ENCODE assay signal across 20 mouse cellular contexts in the genomic region with DNA sequence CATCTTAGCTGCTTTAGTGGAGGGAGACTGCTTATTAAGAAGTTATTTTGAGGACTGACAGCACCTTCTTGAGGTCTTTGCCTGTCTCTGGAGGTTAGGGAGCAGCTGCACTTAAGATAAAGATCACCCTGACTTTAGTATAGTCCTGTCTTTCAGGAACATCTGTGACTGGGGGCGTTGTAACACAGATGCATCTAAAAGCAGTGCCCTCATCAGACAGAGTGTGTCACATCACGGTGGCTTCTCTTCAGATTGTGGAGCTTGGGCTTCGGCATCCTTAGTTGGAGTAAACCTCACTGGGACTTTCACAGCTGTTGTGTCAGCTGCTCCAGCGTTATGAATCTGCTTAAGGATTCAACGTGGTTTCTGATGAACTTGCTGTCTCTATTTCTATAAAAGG. TPM values are rescaled to one million over a fixed set of nuclear protein-coding genes. Genes with fewer than 3 reads are reported as not detected.
A peak's percentile ranks its signal among the peaks of the same experiment; 100 is the strongest.
DNase-seq lines count a peak whose midpoint lies in the region; ATAC-seq and TF ChIP-seq lines count a peak whose summit lies in the region.
"Had no signal": no experiment of that assay in that cellular context is flagged by ENCODE, and none has a peak within 500 bp of the region (broad histone marks: within the 10 kb centered on the region; RNA-seq: fewer than 3 reads in every experiment).

No protein-coding gene starts in this region.

- intact Hi-C loops in gastrocnemius, adult 2 months (cut with DNase I), result loop anchor here (10.0 kb wide), 1 partner anchor 227 kb away; no protein-coding TSS in a partner anchor

- peak; percentile 60 for DNase-seq in heart, adult 11 months
- no peak for DNase-seq in heart, adult 18-20 months
- DNase-seq in telencephalon, adult 2 months (ENCODE audit: low read depth, low spot score), result peak; percentile 21
- DNase-seq in stomach, postnatal 0 days (ENCODE audit: low spot score), result no peak
- no peak for DNase-seq in gastrocnemius, adult 2 months
- DNase-seq in cerebellum, adult 9-11 months, result no peak
- DNase-seq: adrenal gland, adult 2 months; cerebellum, adult 8-10 months; embryo, embryonic 11 days; gastrocnemius, postnatal 10 days; heart, postnatal 4 days; liver, postnatal 0 days had no signal

- H3K4me3 ChIP-seq in C2C12 (ENCODE audit: insufficient read depth, poor library complexity, severe bottlenecking), result no peak overlapping the region
- H3K4me3 ChIP-seq in stomach, postnatal 0 days (ENCODE audit: low read depth, low read length), result no peak overlapping the region
- H3K4me3 ChIP-seq in gastrocnemius, adult 2 months, result no peak overlapping the region
- H3K4me3 ChIP-seq: kidney, embryonic 15.5 days; limb, embryonic 12.5 days had no signal

- H3K4me1 ChIP-seq in stomach, postnatal 0 days (replicated peaks; ENCODE audit: control insufficient read depth, insufficient read depth), result no peaks in the 10 kb centered on the region
- H3K4me1 ChIP-seq: kidney, embryonic 15.5 days; limb, embryonic 12.5 days had no signal

- H3K79me2 ChIP-seq in C2C12 (ENCODE audit: control insufficient read depth, insufficient read depth), result no peaks in the 10 kb centered on the region

- H3K36me3 ChIP-seq in C2C12 (ENCODE audit: control insufficient read depth, insufficient read depth), result no peaks in the 10 kb centered on the region
- H3K36me3 ChIP-seq in stomach, postnatal 0 days (ENCODE audit: control insufficient read depth, insufficient read depth, low read length), result no peaks in the 10 kb centered on the region
- H3K36me3 ChIP-seq: kidney, embryonic 15.5 days; limb, embryonic 12.5 days had no signal

- no peak overlapping the region for H3ac ChIP-seq in C2C12 (ENCODE audit: control insufficient read depth, insufficient read length, low read depth)

- TF ChIP-seq CTCF in C2C12 (IDR thresholded peaks at IDR 0.05; ENCODE audit: control insufficient read depth, insufficient read depth, insufficient read length), result no peak
- no peak for TF ChIP-seq CTCF in stomach, postnatal 0 days (IDR thresholded peaks at IDR 0.05; ENCODE audit: low read depth)
- no peak for TF ChIP-seq CTCF in gastrocnemius, adult 2 months (IDR thresholded peaks at IDR 0.05)

- H3K79me3 ChIP-seq in C2C12 (ENCODE audit: low read depth), result no peaks in the 10 kb centered on the region

- H3K9me3 ChIP-seq in stomach, postnatal 0 days (ENCODE audit: control insufficient read depth, low read length), result no peaks in the 10 kb centered on the region
- H3K9me3 ChIP-seq: kidney, embryonic 15.5 days; limb, embryonic 12.5 days had no signal

- no peaks in the 10 kb centered on the region for H3K27me3 ChIP-seq in C2C12 (ENCODE audit: control insufficient read depth, insufficient read depth, insufficient read length)
- no peaks in the 10 kb centered on the region for H3K27me3 ChIP-seq in stomach, postnatal 0 days (ENCODE audit: control insufficient read depth, insufficient read depth, low read length)
- H3K27me3 ChIP-seq: kidney, embryonic 15.5 days; limb, embryonic 12.5 days had no signal

- no peak for TF ChIP-seq EP300 in stomach, postnatal 0 days (optimal IDR thresholded peaks at IDR 0.05)

- H3K27ac ChIP-seq in stomach, postnatal 0 days (replicated peaks), result no peak overlapping the region
- H3K27ac ChIP-seq in gastrocnemius, adult 2 months, result no peak overlapping the region
- H3K27ac ChIP-seq: kidney, embryonic 15.5 days; limb, embryonic 12.5 days; macrophage had no signal

- no peak overlapping the region for H3K9ac ChIP-seq in stomach, postnatal 0 days (ENCODE audit: low read length)
- H3K9ac ChIP-seq: kidney, embryonic 15.5 days; limb, embryonic 12.5 days; liver, postnatal 0 days had no signal

- WGBS in stomach, postnatal 0 days, result 59% methylated on average over 5 of the region's 5 CpGs

- peak; percentile 70 for ATAC-seq in megakaryocyte progenitor cell, adult 5-6 weeks (replicated peaks; ENCODE audit: poor library complexity)
- no peak for ATAC-seq in stomach, postnatal 0 days (ENCODE audit: low FRiP score, low TSS enrichment)
- ATAC-seq: forebrain, embryonic 14.5 days; inflammation-experienced regulatory T-cells, adult 6 months; liver, postnatal 0 days had no signal

- no peak overlapping the region for H3K4me2 ChIP-seq in stomach, postnatal 0 days (replicated peaks; ENCODE audit: low read depth)
- H3K4me2 ChIP-seq: heart, embryonic 11.5 days; kidney, embryonic 15.5 days; limb, embryonic 12.5 days had no signal

TF ChIP-seq in C2C12, 6 proteins besides CTCF, POLR2A, EP300 and RAD21:
- TF ChIP-seq MYOG (IDR thresholded peaks at IDR 0.05; ENCODE audit: control insufficient read depth, extremely low read depth, insufficient read length), result no peak
- no peak for TF ChIP-seq CEBPB (IDR thresholded peaks at IDR 0.05; ENCODE audit: low read depth)
- peak; percentile 84 for TF ChIP-seq MYOD1 (IDR thresholded peaks at IDR 0.05; ENCODE audit: control insufficient read depth, insufficient read length, low read depth)

RNA-seq across cellular contexts. Expression of a gene that starts 26.5 kb away (rescaled TPM):
- 10 to 100 TPM; 35.9 to 48.6 TPM for total RNA-seq in heart, adult 18-20 months (2021)
- polyA plus RNA-seq in C2C12 (2012; fragmentation: generic; extraction: Trizol), result 104 TPM
- total RNA-seq in megakaryocyte progenitor cell, adult 5-6 weeks (2015), result 108 and 134 TPM in 2 replicates
- total RNA-seq in megakaryocyte progenitor cell, adult 5-6 weeks (2017), result 144 and 157 TPM in 2 replicates
- 112 and 125 TPM in 2 replicates for polyA plus RNA-seq in stomach, postnatal 0 days (2015; fragmentation: Nextera tagmentation; extraction: Ambion mirVana)
- total RNA-seq in gastrocnemius, adult 2 months (2021), result 10 to 100 TPM; 29.4 to 35.2 TPM

Comparison
In these comparisons a context has a peak if more than half of its experiments do, and no peak if none do; other contexts are left out.
1. DNase-seq: peak in heart, adult 11 months (single experiment) and telencephalon, adult 2 months (single experiment); none in heart, adult 18-20 months (0 of 2), stomach, postnatal 0 days (single experiment), gastrocnemius, adult 2 months (single experiment) and cerebellum, adult 9-11 months (single experiment).